Mouse (Mus musculus): ENCODE data around the gene Timm44. TPM values are rescaled to one million over a fixed set of nuclear protein-coding genes. Genes with fewer than 3 reads are reported as not detected.

Gene Timm44
- polyA plus RNA-seq, 1 experiment = 131 TPM

Other genes starting within 250 kb of the Timm44 start
- gene Cd209f, start 170.1 kb downstream of the Timm44 start, polyA plus RNA-seq (2012; rRNA removed) = 0.48 and 1.4 TPM in 2 replicates
- gene Cd209g, start 141.8 kb downstream of the Timm44 start, polyA plus RNA-seq (2012; rRNA removed) = 0.38 and 0.58 TPM in 2 replicates
- 76.1 and 83.7 TPM in 2 replicates for gene Evi5l, start 109.3 kb downstream of the Timm44 start, polyA plus RNA-seq (2012; rRNA removed)
- 17.4 and 18.3 TPM in 2 replicates for gene Prr36, start 58.5 kb downstream of the Timm44 start, polyA plus RNA-seq (2012; rRNA removed)
- gene Lrrc8e, start 49.1 kb downstream of the Timm44 start, polyA plus RNA-seq (2012; rRNA removed) = 0.02 TPM in 2 replicates
- gene Map2k7, start 37.2 kb downstream of the Timm44 start, polyA plus RNA-seq (2012; rRNA removed) = 67.1 and 68.3 TPM in 2 replicates
- gene Gm49320, start 37.0 kb downstream of the Timm44 start, polyA plus RNA-seq (2012; rRNA removed) = 6.1 and 6.3 TPM in 2 replicates
- 37.1 and 54.6 TPM in 2 replicates for gene Tgfbr3l, start 27.7 kb downstream of the Timm44 start, polyA plus RNA-seq (2012; rRNA removed)
- 45.3 and 48.2 TPM in 2 replicates for gene Snapc2, start 22.8 kb downstream of the Timm44 start, polyA plus RNA-seq (2012; rRNA removed)
- 883 and 1,085 TPM in 2 replicates for gene Ctxn1, start 16.6 kb downstream of the Timm44 start, polyA plus RNA-seq (2012; rRNA removed)
- gene Ccl25, start 49.3 kb upstream of the Timm44 start, polyA plus RNA-seq (2012; rRNA removed) = 22.4 and 23.6 TPM in 2 replicates
- 39.9 and 40.2 TPM in 2 replicates for gene Elavl1, start 49.5 kb upstream of the Timm44 start, polyA plus RNA-seq (2012; rRNA removed)
- 46.7 and 54.5 TPM in 2 replicates for gene Cers4, start 217.1 kb upstream of the Timm44 start, polyA plus RNA-seq (2012; rRNA removed)